Mouse (Mus musculus) thymus, adult 18-20 months (tissue): Measurements from ENCODE around the gene Slc22a8.
A peak's percentile ranks its signal among the peaks of the same experiment; 100 is the strongest.

Source experiments
- DNase-seq, 2 experiments: peaks; one replicate each; pipeline ENCODE4 v3.0.0; 2022; ENCODE audit warnings: mixed read lengths in 2 of 2

Slc22a8 gene

DNA sequence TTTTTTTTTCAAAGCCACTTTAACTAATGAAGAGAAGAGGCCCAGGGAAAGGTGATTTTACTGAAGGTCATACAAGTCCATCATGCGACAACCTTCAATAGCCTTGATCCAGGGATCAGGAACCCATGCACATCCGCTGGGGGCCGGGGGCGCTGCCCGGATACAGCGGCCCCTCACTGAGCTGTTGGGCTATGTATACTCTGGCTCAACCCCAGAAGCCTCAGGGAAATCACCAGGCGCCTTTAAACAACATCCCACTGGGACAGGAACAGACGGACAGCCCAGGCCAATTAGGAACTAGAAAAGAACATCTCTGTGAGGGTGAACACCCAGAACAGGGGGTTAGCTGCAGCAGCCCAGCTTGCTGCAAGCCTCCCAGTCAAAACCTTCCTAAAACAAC is at the start of gene Slc22a8:
Slc22a8 (plus strand) TSS at position 301 of the 400 bp plus-strand sequence.
- no peak for DNase-seq

DNA sequence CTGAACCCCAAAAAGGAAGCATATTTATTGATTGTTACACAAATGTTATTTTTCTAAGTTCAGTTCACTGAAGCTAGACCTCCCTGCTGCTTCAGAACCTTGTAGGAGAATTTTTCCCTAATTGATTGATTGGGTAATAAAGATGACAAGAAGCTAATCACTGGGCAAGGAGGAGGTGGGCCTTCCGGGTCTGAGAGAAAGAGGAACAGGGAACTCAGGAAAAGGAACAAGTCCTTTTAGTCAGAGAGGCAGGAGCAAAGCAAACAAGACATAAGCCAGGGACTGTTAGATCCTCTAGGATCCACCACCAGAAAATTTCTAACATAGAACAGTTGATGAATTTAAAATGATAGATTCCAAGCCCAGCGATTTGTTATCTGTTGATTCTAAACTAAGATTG is 32.2 kb upstream of the Slc22a8 start:
- no peak for DNase-seq

DNA sequence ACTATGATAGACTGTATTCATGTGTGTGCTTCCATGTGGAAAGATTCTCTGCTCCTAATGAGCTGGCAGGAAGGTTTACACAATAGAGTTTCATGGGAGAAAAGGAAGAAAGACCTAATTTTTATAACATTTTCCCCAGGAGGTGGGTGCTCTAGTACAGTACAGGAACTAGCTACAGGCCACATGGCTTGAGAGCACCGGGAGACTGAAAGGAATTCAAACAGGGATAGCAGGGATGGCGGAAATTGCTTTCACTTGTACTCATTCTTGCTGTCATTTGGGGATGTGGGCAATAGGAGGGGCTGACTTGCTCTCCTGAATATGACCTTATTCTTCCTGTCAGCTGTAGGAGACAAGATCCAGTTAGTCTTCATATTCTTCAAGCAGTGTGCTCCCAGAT is 27.0 kb upstream of the Slc22a8 start:
- no peak for DNase-seq

DNA sequence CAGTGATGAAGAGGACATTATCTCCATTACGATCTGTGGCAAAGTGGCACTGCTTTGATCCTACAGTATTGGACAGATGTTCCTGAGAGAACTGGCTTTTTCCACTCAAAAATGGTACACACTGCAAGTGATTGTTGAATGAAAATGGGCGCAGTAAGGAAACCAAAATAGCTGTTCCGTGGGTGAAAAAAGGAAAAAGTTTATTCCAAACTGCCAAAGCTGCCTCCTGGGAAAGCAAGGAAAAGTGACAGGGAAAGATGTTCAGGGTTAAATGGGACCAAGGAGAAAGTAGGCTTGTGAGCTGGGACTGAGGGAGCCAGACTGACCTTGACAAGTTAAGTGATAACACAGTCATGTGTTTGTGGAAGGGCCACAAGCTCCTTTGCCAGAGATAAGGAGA is 26.6 kb upstream of the Slc22a8 start:
- no peak for DNase-seq

DNA sequence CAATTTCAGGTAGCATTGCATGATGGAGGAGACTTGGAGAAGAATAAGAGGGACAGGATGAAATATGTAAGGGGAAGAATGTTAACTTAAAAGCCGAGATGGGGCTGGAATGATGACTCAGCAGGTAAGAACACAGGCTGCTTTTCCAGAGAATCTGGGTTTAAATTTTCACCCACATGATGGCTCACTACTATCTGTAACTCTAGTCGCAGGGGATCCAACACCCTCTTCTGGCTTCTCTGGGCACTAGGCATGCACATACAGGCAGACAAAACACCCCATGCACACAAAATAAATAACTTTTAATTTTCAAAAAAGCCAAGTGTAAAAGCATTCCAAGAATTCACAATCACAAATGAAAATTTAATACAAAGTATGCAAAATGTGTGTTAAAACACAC is 25.8 kb upstream of the Slc22a8 start:
- no peak for DNase-seq

DNA sequence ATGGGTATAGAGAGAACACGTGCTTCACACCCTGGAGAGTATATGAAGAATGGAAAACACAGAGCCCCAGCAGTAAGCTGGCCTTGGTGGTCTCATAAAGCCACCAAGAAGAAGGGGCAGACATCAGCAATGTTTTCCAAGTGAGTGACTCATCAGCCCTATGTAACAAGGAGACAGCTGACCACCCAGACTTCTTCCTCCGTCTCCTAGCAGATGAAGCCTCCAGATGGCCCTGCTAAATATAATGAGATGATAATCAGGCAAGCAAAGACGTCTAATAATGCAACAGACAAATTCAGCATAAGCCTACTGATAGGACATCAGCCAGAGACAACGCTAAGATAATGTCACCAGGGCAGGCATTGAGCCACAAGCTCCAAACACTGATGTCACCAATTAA is 25.1 kb upstream of the Slc22a8 start:
- DNase-seq = no peak

DNA sequence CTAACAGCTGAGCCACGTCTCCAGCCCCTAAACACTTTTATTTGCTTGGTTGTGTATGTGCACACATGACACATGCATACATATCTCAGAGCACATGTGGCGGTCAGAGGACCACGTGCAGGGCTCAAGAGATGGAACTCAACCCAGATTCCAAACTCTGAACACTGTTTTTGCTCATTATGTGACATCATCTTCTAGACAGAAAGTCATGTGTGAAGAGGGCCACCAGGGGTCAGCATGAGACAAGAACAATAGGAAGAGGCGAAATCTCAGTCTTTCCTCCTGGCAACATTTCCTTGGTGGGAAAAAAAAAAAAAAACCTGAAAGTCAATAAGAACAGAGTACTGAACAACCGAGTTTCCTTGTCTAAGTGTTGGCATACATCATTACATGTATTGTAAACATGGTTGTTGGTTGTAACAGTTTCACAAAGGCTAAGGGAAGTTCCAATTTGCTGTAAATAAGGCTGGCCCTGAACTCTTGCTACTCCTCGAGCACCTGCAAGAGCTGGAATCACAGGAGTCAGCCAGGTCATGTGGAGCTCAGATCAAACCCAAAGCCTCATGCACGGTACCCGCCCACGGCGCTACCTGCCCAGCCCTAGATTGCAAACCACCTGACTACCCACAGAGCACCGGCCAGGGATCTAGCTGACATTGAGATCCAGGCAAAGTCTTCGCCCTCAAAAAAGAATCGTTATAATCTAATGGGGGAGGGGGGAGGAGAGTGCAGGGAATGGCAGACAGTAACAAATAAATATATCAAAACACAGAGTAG is 23.8 kb upstream of the Slc22a8 start:
- DNase-seq = no peak

DNA sequence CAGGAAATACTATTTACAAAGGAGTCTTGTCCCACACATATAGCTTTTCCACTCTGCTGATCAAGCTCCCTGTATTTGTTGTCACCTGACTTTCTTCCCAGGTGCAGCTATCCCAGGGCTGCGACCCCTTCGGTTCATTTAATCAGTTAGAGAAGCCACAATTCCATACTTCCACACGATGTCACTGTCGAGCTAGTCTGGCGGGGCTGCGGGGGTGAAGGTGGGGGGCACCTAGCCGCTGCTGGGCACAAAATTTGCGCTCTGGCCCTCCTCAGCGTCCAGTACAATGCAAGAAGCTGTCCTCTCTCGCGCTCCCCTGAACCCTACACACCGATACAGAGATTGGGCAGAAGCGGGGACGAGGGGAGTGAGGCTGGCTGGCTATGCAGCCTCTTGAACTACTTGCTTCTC is 21.6 kb upstream of the Slc22a8 start:
- DNase-seq = no peak

DNA sequence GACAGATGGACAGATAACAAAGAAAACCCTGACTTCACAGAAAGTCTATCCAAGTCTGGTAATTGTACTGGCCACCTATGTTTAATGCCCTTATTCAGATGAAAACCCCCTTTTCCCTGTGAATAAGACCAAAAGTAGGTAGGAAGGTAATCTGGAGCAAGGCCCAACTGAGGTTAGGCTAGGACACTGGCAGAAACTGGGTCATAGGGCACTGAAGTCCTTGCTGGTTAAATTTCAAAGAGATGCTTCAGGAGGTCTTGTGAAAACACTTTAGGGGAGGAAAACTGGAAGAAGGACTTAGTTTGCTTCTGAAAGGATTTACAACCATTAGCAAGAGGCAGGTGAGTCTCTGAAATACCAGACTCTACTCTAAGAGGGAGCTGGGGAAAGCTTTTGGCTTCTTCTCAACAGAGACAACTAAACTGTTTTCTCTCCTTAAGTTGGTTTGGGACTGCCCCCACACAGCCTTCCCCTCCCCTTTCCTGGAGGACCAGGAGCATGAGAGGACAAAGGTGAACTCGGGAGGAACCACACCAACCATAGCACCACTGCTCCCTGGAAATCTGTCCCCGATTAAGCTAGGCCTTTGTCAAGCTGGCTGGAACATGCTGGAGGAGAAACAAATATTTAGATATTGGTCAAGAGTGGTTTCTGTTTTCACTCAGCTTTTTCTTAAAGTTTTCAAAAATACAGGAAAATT is 20.6 kb upstream of the Slc22a8 start:
- DNase-seq = no peak

DNA sequence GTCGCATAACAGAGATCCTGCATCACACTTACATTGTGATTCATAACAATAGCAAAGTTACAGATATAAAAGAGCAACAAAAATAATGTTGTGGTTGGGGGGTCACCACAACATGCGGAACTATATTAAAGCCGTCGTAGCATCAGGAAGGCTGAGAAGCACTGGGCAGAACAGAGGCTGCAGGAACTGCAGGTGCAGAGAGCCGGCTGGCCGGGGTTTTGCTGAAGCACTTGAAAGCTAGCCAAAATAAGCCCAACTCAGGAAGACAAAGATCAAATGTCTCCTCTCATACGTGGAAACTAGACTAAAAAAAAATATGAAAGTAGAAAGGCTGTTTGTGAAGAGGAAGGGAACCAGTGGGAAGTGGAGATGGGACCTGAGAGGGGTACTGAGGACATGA is 19.3 kb upstream of the Slc22a8 start:
- DNase-seq = peak; percentile 23 to 34

DNA sequence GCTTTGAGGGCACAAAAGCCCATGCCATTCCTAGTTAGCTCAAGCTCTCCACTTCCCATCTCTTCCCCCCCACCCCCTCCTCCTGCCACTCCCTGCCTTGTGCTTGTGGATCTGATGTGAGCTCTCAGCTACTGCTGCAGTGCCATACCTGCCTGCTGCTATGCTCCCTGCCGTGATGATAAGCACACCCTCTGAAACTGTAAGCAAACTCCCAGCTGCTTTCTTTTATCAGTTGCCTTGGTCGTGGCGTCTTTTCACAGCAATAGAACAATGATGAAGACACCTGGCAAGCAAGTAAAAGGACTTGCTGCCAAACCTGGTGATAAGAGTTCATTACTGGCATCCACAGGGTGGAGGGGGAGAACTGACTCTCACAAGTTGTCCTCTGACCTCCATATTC is 18.6 kb upstream of the Slc22a8 start:
- no peak for DNase-seq

DNA sequence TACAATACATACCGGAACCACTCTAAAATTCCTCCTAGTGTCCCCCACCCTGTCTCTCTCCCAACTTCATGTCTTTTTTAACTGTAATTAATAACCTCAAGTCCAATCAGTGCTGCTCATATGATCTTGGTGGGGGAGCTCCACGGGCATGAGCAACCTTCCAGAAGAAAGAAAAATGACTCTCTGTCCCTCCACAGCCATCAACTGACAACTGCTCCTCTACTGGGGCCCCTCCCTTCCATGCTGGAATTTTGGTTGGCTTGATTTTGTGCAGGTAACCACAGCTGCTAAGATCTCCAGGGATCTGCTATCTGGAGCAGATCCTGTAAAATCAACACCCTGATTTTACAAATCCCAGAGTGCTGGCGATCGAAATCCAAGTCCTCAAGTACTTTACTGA is 13.6 kb upstream of the Slc22a8 start:
- DNase-seq = no peak

DNA sequence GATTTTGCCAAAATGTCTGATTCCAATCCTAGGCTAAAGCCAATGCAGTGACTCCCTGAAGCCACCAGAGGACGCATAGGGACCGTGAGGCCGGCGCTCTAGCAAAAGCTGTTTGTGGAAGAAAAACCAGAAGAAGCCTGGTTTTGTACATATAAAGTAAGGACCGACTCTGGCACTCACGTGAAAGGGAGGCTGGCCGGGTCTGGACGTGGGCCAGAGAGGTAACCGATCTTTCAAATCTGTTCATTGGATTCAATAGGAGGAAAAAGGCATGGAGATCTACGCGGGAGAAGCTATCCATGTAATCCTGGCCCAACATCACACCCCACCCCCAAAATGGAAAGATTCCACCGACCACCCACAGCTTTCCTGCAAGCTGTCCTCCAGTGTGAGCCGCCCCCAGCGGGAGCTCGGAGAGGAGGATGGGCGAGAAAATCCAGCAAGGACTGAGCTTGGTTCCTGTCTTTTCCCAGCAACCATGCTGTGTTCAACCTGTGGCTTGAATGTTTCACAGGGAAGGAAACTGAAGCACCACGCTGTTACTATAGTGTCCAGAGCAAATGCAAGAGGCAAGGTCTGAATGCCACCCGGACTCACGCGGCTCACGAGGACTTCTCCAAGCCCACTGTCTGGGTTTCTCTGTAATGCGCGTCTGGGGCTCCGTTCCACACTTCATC is 12.6 kb upstream of the Slc22a8 start:
- DNase-seq = peak; percentile 28 to 29

DNA sequence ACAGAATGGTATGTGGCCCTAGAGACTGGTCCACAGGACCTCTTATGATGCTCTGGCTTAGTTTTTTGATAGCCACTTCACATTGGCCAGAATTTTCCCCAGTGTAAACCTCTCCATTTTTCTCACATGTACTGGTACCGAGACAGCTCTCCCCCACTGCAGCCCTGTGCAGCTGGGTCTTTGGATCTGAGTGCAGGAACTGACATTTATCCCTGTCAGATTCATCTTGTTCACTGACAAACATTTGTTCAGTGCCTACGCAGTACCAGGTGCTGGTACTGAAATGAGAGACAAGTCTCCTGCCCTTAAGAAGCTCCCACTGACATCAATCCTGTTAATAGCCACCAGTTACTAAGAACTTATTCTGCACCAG is 12.1 kb upstream of the Slc22a8 start:
- no peak for DNase-seq

DNA sequence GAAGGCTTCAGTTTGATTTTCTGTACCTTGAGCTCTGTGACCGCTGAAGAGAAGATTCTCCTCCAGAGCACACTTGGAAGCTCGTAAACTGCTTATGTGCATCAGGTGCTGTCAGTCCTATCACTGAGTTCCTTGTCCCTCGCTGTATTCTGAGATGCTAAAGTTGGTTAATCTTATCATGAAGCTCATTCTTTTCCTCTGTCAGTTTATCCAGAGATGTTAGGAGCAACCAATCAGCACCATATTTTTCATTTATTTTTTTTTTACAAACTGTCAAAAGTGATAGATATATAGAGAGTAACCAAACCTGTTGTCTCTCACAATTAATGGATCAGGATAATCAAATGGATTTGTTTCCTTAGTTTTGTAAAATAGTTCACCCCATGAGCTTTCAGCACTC is 5.8 kb upstream of the Slc22a8 start:
- no peak for DNase-seq

DNA sequence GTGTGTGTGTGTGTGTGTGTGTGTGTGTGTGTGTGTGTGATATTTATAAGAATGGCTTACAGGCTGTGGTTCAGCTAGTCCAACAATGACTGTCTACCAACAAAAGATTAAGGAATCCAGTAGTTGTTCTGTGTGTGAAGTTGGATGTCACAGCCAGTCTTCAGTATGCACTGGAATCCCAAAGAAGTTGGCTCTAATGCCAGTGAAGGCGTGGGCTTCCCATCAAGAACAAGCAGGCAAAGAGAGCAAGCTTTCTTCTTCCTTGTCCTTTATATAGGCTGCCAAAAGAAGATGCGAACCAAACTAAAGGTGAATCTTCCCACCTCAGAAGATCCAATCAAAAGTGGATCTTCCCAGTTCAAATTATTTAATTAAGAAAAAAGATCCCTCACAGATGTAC is 5.2 kb upstream of the Slc22a8 start:
- DNase-seq = no peak

DNA sequence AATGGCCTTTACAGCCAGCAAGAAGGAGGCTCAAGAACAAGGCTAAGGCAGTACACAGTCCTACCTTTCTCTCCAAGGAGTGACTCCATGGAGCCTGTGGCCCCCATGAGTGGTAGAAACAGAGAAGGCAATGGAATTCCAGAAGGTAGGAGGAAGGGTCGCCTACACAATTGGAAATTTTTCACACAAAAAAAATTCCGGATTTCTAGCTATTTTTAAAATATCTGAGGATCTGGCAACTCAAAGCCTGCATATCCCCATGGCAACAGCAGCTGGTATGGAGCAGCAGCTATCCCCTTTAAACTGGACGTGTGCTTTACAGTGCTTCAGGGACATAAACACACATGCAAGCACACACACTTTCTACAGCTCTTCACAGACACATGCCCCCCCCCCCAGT is 4.7 kb upstream of the Slc22a8 start:
- DNase-seq = no peak

DNA sequence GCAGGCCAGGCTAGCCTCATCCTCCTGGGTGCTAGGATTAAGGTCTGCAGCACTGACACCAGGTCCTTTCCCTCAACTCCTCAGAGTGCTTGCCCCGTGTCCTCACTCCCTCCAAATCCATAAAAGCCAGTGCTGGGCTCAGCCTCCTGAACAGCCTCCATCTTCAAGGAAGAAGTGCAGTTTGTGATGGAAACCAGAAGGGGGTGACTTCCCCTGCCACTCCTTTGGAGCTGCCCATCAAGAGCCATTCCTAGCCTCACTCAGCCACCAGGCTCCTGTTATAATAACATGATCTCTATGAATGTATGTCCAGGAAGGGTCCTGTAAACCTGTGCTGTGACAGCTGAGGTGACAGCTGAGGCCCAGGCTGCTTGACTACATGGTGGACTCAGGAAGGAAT is 3.7 kb upstream of the Slc22a8 start:
- no peak for DNase-seq

DNA sequence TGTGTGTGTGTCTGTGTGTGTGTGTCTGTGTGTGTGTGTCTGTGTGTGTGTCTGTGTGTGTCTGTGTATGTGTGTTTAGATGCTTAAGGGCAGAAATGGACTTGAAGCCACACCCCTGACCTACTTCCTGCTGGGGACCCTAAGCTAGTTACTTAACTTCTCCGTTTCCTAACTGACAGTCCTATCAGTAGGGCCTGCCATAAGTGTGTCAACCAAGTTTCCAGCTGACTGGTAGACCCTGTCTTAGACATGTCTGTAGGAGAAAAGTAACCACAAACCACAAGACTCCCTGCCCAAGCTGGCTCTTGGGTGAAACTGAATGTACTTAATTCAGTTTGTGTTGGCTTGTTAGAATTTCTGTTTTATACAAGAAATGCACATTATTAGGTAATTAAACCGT is 1.1 kb downstream of the Slc22a8 start:
- DNase-seq = peak; percentile 23 to 72

DNA sequence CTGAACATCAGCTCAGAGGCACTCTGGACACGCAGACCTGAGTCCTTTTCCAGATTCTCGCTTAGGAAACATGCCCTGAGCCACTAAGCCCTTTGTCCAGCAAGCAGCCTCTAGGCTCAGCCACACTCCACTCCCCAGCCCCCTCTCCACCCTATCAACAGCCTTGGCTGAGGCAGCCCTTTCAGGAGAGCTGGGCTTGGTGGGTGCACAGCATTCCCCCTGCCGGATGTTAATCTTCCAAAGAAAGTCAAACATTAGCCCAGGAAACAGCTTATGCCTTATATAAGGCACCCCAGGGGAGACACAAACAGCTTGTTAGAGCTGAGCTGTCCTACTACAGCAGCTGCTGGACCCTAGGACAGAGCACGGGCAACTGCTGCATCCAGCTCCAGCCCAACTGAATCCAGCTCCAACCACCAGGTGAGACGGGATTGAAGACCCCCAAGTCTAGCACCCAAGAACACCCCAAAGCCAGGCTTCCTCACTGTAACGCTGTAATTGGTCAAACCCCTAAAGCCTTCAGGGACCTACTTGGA is 1.9 kb downstream of the Slc22a8 start:
- no peak for DNase-seq

DNA sequence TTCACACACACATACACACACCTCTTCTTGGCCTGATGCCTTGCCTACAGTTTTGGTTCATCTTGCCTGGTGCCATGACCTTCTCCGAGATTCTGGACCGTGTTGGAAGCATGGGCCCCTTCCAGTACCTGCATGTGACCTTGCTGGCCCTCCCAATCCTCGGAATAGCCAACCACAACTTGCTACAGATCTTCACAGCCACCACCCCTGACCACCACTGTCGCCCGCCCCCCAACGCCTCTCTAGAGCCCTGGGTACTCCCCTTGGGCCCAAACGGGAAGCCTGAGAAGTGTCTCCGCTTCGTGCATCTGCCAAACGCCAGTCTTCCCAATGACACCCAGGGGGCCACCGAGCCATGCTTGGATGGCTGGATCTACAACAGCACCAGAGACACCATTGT is 2.8 kb downstream of the Slc22a8 start:
- DNase-seq = no peak

DNA sequence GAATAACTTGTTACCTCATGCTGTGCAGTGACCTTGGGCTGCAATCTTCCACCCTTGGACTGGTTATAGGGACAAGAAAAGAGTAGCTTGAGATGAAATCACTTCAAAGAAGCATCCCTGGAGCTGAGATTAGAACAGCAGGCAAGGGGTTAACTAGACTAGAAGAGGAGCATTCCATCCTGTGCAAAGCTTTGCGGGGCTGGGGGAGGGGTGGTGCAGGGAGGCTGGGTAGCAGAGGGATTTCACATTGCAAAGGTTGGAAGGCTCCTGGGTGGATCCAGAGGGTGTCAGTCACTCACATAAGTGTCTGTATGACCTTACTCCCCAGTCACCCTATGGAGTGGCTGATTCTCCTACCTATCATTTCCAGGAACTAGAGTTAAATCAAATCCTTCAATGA is 3.5 kb downstream of the Slc22a8 start:
- no peak for DNase-seq

DNA sequence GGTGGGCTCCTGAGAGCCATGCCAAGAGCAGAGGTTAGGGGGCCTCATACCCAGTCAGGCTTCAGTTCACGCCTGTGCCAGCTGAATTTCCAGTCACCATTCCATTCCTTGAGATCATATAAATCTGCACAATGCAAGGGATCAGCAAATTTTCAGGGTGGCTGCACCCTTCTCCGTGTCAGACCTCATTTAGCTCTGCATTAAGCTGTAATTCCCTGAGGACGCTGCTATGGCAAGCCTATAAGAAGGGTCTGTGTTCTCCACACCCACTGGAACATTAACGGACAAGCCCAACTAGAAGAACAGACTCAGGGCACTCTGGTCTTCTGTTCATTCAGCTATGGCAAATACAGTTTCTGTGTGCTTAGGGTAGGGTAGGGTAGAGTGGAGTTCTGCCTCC is 6.2 kb downstream of the Slc22a8 start:
- DNase-seq = no peak

DNA sequence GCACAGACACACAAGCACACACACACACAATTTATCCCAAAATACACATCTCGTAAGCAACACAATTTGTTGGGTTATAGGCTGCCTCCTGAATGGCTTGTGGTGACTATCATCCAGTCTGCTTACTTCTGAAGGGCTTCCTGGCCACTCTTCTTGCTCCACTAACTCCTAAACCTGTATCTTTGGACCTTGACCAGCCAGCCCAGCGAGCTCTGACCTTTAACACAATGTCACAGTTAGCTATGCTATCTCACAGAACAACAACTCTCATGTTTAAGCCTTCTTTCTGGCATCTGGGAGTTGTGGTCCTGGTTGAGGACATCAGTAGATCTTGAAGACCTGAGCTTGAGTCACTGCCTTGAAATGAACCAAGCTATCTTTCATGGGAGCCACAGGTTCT is 8.2 kb downstream of the Slc22a8 start:
- no peak for DNase-seq
